13 mouse cellular contexts compared by ENCODE assay signal in genomic region chr3:145820938-145821337, GRCm38 (mm10).
DNase-seq lines count a peak whose midpoint lies in the region; ATAC-seq and TF ChIP-seq lines count a peak whose summit lies in the region.
"Had no signal": no experiment of that assay in that cellular context is flagged by ENCODE, and none has a peak within 500 bp of the region (broad histone marks: within the 10 kb centered on the region; RNA-seq: fewer than 3 reads in every experiment).

No protein-coding gene starts in this region.

- no peaks in the 10 kb centered on the region for H3K27me3 ChIP-seq in kidney, embryonic 15.5 days
- H3K27me3 ChIP-seq in lung, postnatal 0 days (replicated peaks; ENCODE audit: insufficient read depth, low read length): no peaks in the 10 kb centered on the region
- H3K27me3 ChIP-seq: liver, embryonic 15.5 days had no signal

- TF ChIP-seq EP300 in lung, postnatal 0 days (IDR thresholded peaks at IDR 0.05): no peak

- peaks cover 31% of the 10 kb centered on the region for H3K4me1 ChIP-seq in kidney, embryonic 15.5 days
- peaks cover 9% of the 10 kb centered on the region; the same call in 1 of the 2 replicates for H3K4me1 ChIP-seq in lung, postnatal 0 days (ENCODE audit: insufficient read depth, low read depth, low read length)

- peak; percentile 32 for TF ChIP-seq CTCF in lung, postnatal 0 days (IDR thresholded peaks at IDR 0.05)
- no peak for TF ChIP-seq CTCF in gastrocnemius, adult 2 months (IDR thresholded peaks at IDR 0.05)

- H3K9ac ChIP-seq in kidney, embryonic 15.5 days: no peak overlapping the region
- H3K9ac ChIP-seq in lung, postnatal 0 days (replicated peaks; ENCODE audit: low read depth): no peak overlapping the region

- H3K36me3 ChIP-seq in kidney, embryonic 15.5 days: no peaks in the 10 kb centered on the region
- no peaks in the 10 kb centered on the region for H3K36me3 ChIP-seq in lung, postnatal 0 days (ENCODE audit: insufficient read depth, low read length)
- H3K36me3 ChIP-seq: liver, embryonic 15.5 days had no signal

- intact Hi-C loops in gastrocnemius, adult 2 months (cut with DNase I): no loop called here

- no peak overlapping the region for H3K4me2 ChIP-seq in kidney, embryonic 15.5 days
- H3K4me2 ChIP-seq in lung, postnatal 0 days (replicated peaks; ENCODE audit: low read depth, low read length): no peak overlapping the region
- H3K4me2 ChIP-seq: liver, embryonic 15.5 days; midbrain, embryonic 11.5 days had no signal

- H3K4me3 ChIP-seq in kidney, embryonic 15.5 days (replicated peaks): no peak overlapping the region
- H3K4me3 ChIP-seq in lung, postnatal 0 days (ENCODE audit: low read depth, low read length): no peak overlapping the region
- H3K4me3 ChIP-seq in gastrocnemius, adult 2 months: no peak overlapping the region
- H3K4me3 ChIP-seq: liver, embryonic 15.5 days had no signal

- no peak for DNase-seq in kidney, adult 9 months
- no peak for DNase-seq in lung, postnatal 0 days (ENCODE audit: low spot score)
- DNase-seq in lung, postnatal 36 days: no peak
- DNase-seq in ZHBTc4 (ENCODE audit: low read depth, low spot score): peak; percentile 70
- DNase-seq in right cerebral cortex, adult 18-20 months: no peak
- no peak for DNase-seq in gastrocnemius, adult 2 months
- DNase-seq: adrenal gland, postnatal 36 days; cerebellum, postnatal 14 days; right cerebral cortex, postnatal 14 days; thymus, postnatal 25 days had no signal

- peak overlapping the region; percentile 49; the same call in 1 of the 2 replicates for H3K27ac ChIP-seq in kidney, embryonic 15.5 days
- H3K27ac ChIP-seq in lung, postnatal 0 days (ENCODE audit: low read length): no peak overlapping the region
- H3K27ac ChIP-seq in gastrocnemius, adult 2 months: no peak overlapping the region
- H3K27ac ChIP-seq: liver, embryonic 15.5 days had no signal

- no peak for ATAC-seq in kidney, embryonic 15.5 days (replicated peaks; ENCODE audit: low FRiP score)
- no peak for ATAC-seq in lung, postnatal 0 days

- H3K9me3 ChIP-seq in kidney, embryonic 15.5 days (replicated peaks): no peaks in the 10 kb centered on the region
- H3K9me3 ChIP-seq in lung, postnatal 0 days (ENCODE audit: low read length): no peaks in the 10 kb centered on the region
- H3K9me3 ChIP-seq: liver, embryonic 15.5 days had no signal

- WGBS in kidney, embryonic 15.5 days: 87% methylated on average over 2 of the region's 2 CpGs
- WGBS in lung, postnatal 0 days: 95% methylated on average over 2 of the region's 2 CpGs
